Mouse (Mus musculus): ENCODE measurements around the gene Trp53. TPM values are rescaled to one million over a fixed set of nuclear protein-coding genes. Genes with fewer than 3 reads are reported as not detected.
"Not testable (repeated sequence)": the region's sequence is repeated elsewhere in the genome, so short reads cannot be mapped to it uniquely, and the experiment has no call there.

The Trp53 gene
- polyA plus RNA-seq, 1 experiment = 13.6 TPM

DNA sequence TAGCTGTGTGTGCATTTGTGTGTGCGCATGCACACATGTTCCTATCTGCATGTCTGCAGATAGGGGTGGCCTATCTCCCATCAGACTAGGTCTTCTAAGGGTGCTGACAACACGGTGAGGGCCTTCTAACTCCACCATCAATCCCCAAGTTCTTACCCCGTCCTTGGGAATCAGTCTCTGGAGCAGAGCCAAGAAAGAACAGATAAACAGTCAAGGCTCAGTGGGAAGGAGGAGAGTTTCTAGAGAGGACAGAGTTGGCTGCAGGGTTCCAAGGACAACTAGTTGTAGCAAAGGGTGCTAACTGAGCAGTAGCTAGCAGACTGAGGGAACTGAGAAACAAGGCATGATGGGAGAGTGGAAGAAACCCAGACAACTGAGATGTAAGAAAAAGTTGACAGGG, 21.6 kb downstream of the Trp53 start:
- H3K27ac ChIP-seq (replicated peaks; ENCODE audit: low read depth, low read length) = no peak overlapping the region
- H3K4me3 ChIP-seq (ENCODE audit: insufficient read depth, low read depth, low read length) = no peak overlapping the region
- H3K4me1 ChIP-seq (ENCODE audit: control insufficient read depth, insufficient read depth, insufficient read length, low read length) = peaks cover 4% of the 10 kb centered on the region; the same call in 1 of the 2 replicates

- 0 out of 2 replicates have a peak overlapping the region, but pooled peaks have one; percentile 46 for H3K27ac ChIP-seq (replicated peaks; ENCODE audit: low read depth, low read length)
- H3K4me1 ChIP-seq (ENCODE audit: control insufficient read depth, insufficient read depth, insufficient read length, low read length) = peaks cover 4% of the 10 kb centered on the region; the same call in 1 of the 2 replicates
- peak overlapping the region; percentile 27 for H3K4me3 ChIP-seq (ENCODE audit: insufficient read depth, low read depth, low read length)
These were observed 23.4 kb downstream of the Trp53 start for GRCm38 (mm10) chr11:69603516-69603915.

DNA sequence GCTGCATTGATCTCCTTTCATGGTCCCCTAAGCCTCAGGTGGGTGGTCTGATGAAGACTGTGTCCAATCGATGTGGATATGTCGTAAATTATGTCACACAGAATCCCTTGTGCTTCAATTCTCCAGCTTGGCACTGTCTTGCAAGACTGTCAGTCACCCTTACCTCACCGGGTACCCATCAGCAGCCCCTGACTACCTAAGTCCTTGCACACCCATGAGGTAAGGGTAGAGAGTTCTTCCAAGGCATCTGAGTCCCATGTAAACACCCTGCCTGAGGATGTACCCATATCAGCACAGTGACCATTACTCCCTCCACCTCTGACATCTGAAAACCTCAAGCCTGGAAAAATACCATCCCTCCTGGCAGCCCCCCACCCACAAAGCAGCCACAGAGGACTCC, 24.2 kb downstream of the Trp53 start:
- Histone ChIP-seq H3K27ac (replicated peaks; ENCODE audit: low read depth, low read length) (no peak overlapping the region), H3K4me1 (ENCODE audit: control insufficient read depth, insufficient read depth, insufficient read length, low read length) (peaks cover 4% of the 10 kb centered on the region; the same call in 1 of the 2 replicates), H3K4me3 (ENCODE audit: insufficient read depth, low read depth, low read length) (peak overlapping the region; percentile 25)

DNA sequence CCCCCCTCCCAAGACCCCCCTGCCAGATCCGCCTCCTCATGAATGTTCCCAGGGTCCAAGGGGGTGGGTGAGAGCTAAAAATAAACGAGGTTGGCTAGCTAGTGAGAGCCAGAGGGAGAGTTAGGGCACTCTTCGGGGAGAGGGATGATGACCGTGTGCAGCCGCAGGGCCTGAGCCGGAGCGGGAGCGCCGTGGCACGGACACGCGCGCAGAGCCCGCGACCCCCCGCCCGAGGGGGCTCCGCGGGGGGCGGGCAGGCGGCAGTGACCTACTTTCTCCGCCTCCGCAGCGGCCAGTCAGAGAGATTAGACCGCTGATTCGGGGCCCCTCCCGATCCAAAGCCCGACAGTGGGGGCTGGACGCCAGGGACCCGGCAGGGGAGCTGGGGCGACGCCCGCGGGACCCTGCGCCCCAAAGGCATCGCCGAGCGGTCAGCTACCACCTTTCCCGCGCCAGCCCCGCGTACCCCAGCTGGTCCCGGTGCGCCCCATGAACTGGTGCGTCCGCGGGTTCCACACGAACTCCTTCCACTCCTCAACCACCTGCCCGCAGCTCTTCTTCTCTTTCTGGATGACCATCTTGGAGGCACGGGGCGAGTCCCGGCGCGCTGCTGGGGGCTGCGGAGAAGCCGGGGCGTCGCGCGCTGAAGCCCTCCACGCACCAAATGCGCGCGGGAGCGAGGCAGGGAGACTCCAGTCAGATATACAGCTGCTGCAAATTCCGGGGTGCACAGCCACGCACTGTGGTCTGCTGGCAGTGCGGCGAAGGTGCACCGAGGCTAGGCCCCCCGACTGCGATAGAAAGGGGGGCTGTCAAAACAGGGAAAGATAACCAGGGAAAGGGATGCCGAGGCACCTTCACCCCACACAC, 24.9 kb downstream of the Trp53 start:
- Histone ChIP-seq H3K27ac (replicated peaks; ENCODE audit: low read depth, low read length) (no peak overlapping the region), H3K4me3 (ENCODE audit: insufficient read depth, low read depth, low read length) (peak overlapping the region; percentile 70), H3K4me1 (ENCODE audit: control insufficient read depth, insufficient read depth, insufficient read length, low read length) (peaks cover 4% of the 10 kb centered on the region; the same call in 1 of the 2 replicates)

DNA sequence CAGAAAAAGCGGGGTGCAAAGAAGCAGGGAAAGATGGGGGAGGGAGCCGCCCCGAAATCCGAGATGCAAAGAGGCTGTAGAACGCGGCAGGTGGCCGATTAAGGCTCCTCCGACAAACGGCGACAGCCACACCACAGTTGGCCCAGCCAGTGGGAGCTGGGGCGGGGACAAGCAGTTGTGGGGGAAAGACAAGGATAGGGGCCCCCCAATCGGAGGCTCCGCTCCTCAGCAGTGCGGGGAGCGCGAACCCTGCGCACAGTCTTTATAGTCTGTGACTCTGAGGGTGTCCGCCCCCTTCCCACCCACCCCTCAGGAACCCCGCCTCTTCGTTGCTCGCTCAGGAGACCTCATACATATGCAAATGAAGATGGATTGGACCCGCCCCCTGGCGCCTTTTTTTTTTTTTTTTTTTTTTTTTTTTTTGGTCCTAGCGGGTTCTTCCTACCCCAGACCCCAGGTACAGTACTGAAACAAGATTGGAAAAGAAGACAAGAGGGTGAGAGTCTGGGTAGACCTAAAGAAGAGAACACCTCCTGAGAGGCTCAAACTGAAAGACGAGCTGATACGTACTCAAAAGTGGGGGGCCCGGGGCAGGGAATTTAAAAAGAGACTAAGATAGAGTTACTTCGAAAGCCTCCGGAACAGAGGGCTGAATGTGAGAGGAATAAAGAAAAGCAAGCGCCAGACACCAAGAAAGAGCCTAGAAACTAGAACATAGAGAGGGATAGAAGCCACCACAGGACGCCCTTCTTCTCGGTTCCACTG, 25.7 kb downstream of the Trp53 start, which contains the start of gene Atp1b2:
Gene Atp1b2, minus strand, starts transcription at position 217 of the 765 bp plus-strand sequence.
- peak within 1 kb of the TSS; percentile 70 for H3K4me3 ChIP-seq (ENCODE audit: insufficient read depth, low read depth, low read length)
- H3K4me1 ChIP-seq (ENCODE audit: control insufficient read depth, insufficient read depth, insufficient read length, low read length) = peaks cover 4% of the 10 kb centered on the region; the same call in 1 of the 2 replicates
- no peak within 1 kb of the TSS for H3K27ac ChIP-seq (replicated peaks; ENCODE audit: low read depth, low read length)

DNA sequence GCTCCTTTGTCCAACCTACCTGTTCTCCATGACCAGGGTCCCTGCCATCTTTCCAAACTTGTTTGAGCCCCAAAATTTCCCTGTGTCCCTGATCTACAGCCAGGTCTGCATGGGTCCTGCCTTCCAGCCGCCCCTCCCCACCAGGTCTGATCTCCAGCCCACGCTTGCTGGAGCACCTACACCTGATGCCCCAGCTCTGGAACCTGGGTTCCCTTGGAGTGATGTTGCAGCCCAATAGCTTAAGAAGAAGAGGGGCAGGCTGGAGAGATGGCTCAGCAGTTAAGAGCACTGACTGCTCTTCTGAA, 26.3 kb downstream of the Trp53 start:
- peak overlapping the region; percentile 45 for H3K4me3 ChIP-seq (ENCODE audit: insufficient read depth, low read depth, low read length)
- peaks cover 4% of the 10 kb centered on the region; the same call in 1 of the 2 replicates for H3K4me1 ChIP-seq (ENCODE audit: control insufficient read depth, insufficient read depth, insufficient read length, low read length)
- H3K27ac ChIP-seq (replicated peaks; ENCODE audit: low read depth, low read length) = no peak overlapping the region

- H3K4me3 ChIP-seq (ENCODE audit: insufficient read depth, low read depth, low read length) = no peak overlapping the region
- peaks cover 4% of the 10 kb centered on the region; the same call in 1 of the 2 replicates for H3K4me1 ChIP-seq (ENCODE audit: control insufficient read depth, insufficient read depth, insufficient read length, low read length)
- no peak overlapping the region for H3K27ac ChIP-seq (replicated peaks; ENCODE audit: low read depth, low read length)
These were observed 26.7 kb downstream of the Trp53 start for GRCm38 (mm10) chr11:69606832-69607231.

- no peak overlapping the region for H3K4me3 ChIP-seq (ENCODE audit: insufficient read depth, low read depth, low read length)
- H3K27ac ChIP-seq (replicated peaks; ENCODE audit: low read depth, low read length) = no peak overlapping the region
These were observed 28.4 kb downstream of the Trp53 start for GRCm38 (mm10) chr11:69608525-69608924.

GRCm38 (mm10) chr11:69609416-69609815, 29.3 kb downstream of the Trp53 start:
- Histone ChIP-seq H3K27ac (replicated peaks; ENCODE audit: low read depth, low read length) (no peak overlapping the region), H3K4me3 (ENCODE audit: insufficient read depth, low read depth, low read length) (no peak overlapping the region), H3K4me1 (ENCODE audit: control insufficient read depth, insufficient read depth, insufficient read length, low read length) (no peaks in the 10 kb centered on the region)

More at GRCm38 (mm10) chr11:69608525-69608924, 28.4 kb downstream of the Trp53 start:
- no peaks in the 10 kb centered on the region for H3K4me1 ChIP-seq (ENCODE audit: control insufficient read depth, insufficient read depth, insufficient read length, low read length)

- Histone ChIP-seq H3K4me3 (ENCODE audit: insufficient read depth, low read depth, low read length) (no peak overlapping the region), H3K27ac (replicated peaks; ENCODE audit: low read depth, low read length) (no peak overlapping the region), H3K4me1 (ENCODE audit: control insufficient read depth, insufficient read depth, insufficient read length, low read length) (no peaks in the 10 kb centered on the region)
These were observed 30.7 kb downstream of the Trp53 start for GRCm38 (mm10) chr11:69610899-69611298.

DNA sequence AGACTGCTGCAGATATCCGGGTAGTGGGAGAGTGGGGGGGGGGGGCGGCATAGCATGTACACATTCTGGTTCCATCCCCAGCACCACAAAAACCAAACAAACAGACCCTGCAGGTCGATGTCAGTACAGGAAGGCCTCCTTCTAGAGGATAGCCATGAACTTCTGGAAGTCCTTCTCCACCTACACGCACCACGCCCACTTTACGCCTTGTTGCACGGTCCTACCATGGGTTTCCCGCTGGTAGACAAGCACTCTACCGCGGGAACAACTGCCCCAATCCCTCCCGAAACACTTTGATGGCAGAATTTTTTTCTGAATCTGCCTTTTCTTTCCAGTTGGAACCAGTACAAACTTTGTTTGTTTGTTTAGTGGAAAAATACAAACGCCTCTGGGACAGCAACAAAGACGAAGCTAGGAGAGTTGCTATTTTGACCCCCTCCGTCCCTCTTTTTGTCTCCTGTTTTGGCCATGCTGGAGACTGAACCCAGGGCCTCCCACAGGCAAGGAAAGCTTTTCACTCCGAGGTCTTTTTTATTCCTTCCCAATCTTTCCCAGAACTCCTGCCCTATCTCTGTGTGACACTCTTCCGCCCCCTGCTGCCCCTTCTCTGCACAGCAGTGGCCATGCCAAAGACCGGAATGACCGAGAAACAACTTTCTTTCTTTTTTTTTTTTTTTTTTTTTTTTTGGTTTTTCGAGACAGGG, 33.5 kb downstream of the Trp53 start:
- Histone ChIP-seq H3K27ac (replicated peaks; ENCODE audit: low read depth, low read length) (no peak overlapping the region), H3K4me1 (ENCODE audit: control insufficient read depth, insufficient read depth, insufficient read length, low read length) (no peaks in the 10 kb centered on the region), H3K4me3 (ENCODE audit: insufficient read depth, low read depth, low read length) (peak overlapping the region; percentile 8; the same call in 1 of the 2 replicates)

- H3K27ac ChIP-seq (replicated peaks; ENCODE audit: low read depth, low read length); H3K4me1 ChIP-seq (ENCODE audit: control insufficient read depth, insufficient read depth, insufficient read length, low read length): not testable (repeated sequence)
- H3K4me3 ChIP-seq (ENCODE audit: insufficient read depth, low read depth, low read length) = peak overlapping the region; percentile 17
These were observed 34.1 kb downstream of the Trp53 start for GRCm38 (mm10) chr11:69614257-69614588.

DNA sequence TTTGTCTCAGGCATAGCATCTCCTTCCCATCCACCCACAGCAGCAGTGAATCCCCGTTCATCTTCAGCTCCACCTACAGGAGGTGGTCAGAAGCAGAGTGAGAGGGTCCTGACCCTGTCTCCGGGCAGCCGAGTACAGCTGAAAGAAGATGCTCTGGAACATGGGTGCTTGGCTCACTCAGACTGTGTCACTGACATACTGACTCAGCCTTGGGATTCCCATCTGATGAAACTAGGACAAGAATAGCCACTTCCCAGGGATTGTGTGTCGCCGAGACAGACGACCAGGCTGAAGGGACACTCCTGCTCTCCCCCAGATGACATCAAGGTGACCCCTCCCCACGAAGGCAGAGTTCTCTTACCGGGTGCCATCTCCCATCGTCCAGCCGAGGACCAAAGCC, 36.6 kb downstream of the Trp53 start:
- H3K4me3 ChIP-seq (ENCODE audit: insufficient read depth, low read depth, low read length) = no peak overlapping the region
- no peak overlapping the region for H3K27ac ChIP-seq (replicated peaks; ENCODE audit: low read depth, low read length)
- no peaks in the 10 kb centered on the region for H3K4me1 ChIP-seq (ENCODE audit: control insufficient read depth, insufficient read depth, insufficient read length, low read length)

DNA sequence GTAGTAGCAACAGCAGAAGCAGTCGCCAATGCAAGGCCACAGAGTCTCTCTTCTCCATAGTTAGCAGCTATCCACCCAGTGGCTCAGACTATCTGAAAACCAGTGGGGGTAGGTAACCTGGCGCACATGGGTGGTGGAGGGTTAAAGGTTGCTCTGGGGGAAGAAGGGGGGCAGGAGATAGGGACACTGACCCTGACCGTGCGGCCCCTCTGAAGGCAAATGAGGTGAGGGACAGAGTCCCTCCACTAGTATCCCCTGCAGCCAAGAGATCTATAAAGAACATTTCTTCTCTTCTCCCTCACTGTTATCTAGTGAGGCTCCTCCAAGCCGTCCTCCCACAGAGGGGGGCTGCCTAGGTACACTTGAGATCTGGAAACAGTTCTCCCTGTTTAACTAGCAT, 37.6 kb downstream of the Trp53 start, which contains the start of gene Shbg:
Gene Shbg, minus strand, starts transcription at position 101 of the 400 bp plus-strand sequence.
- H3K4me1 ChIP-seq (ENCODE audit: control insufficient read depth, insufficient read depth, insufficient read length, low read length) = no peaks in the 10 kb centered on the region
- H3K4me3 ChIP-seq (ENCODE audit: insufficient read depth, low read depth, low read length) = no peak within 1 kb of the TSS
- no peak within 1 kb of the TSS for H3K27ac ChIP-seq (replicated peaks; ENCODE audit: low read depth, low read length)
